Mouse (Mus musculus): ENCODE results near the gene Tes3-ps.

Gene Tes3-ps

GRCm38 (mm10) chr13:49505776-49506175, 12.7 kb downstream of the Tes3-ps start:
- no peak for DNase-seq

GRCm38 (mm10) chr13:49507176-49507575, 14.1 kb downstream of the Tes3-ps start:
- no peak for DNase-seq

GRCm38 (mm10) chr13:49518761-49519160, 25.6 kb downstream of the Tes3-ps start:
- DNase-seq = no peak

GRCm38 (mm10) chr13:49526235-49526634, 33.1 kb downstream of the Tes3-ps start:
- DNase-seq = no peak

- DNase-seq = no peak
Measured at GRCm38 (mm10) chr13:49530636-49531035, 37.5 kb downstream of the Tes3-ps start.

GRCm38 (mm10) chr13:49536946-49537345, 43.8 kb downstream of the Tes3-ps start:
- DNase-seq = no peak

GRCm38 (mm10) chr13:49538693-49539092, 45.6 kb downstream of the Tes3-ps start:
- DNase-seq = no peak

DNA sequence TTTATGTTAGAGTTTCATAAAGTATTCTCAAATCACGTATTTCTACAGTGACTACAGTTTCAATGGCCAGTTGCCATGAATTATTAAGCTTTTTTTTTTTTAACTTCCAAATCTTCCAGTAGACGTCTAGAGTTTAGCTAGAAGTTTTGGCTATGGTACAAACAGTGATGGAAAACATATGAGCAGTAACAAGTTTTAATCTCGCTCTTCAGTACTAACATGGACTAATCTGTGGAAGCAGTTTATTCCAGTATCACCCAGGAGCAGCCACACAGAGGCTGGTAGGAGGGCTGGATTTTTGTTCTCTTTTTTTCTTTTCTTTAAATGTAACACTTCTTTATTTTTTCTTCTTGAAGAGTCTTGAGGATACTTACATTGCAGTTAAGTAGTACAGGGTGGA, 51.2 kb downstream of the Tes3-ps start, which contains the start of gene Aspn:
Aspn (plus strand) TSS at position 165 of the 400 bp plus-strand sequence.
- DNase-seq = no peak

DNA sequence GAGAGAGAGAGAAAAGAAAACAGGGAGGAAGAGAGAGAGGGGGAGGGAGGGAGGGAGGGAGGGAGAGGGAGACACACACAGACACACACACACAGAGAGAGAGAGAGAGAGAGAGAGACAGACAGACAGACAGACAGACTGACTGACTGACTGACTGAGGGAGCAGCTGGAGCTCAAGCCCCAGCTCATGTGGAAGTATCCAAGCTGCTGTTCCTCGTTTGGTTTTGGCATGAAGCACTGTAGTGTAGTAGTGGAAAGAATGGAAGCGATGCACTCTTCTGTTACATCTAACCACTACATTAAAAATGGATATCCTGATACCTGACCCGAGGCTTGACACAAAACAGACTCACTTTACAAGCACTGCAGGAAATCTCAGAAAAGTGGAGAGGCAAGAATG, 52.5 kb downstream of the Tes3-ps start:
- DNase-seq = no peak
